Mouse (Mus musculus) ES-E14 (cell line): Measurements from ENCODE around the gene Stum.

Experiments
- HCFC1 ChIP-seq: IDR thresholded peaks from 2 replicates; pipeline ENCODE4 v1.6.1; 2012; ENCODE audit warnings: low read length, inconsistent platforms, borderline replicate concordance; ENCODE audit not compliant: insufficient read depth
- MAFK ChIP-seq: IDR thresholded peaks from 2 replicates; pipeline ENCODE4 v1.6.1; 2014; ENCODE audit warnings: mild to moderate bottlenecking, low read depth, low read length, inconsistent platforms; ENCODE audit not compliant: insufficient read depth
- ZC3H11A ChIP-seq: IDR thresholded peaks from 2 replicates; pipeline ENCODE4 v1.6.1; 2012; ENCODE audit warnings: low read depth, mild to moderate bottlenecking, inconsistent platforms, low read length, borderline replicate concordance
- ZNF384 ChIP-seq: IDR thresholded peaks from 2 replicates; pipeline ENCODE4 v1.6.1; 2012; ENCODE audit warnings: low read depth, low read length, inconsistent platforms

GRCm38 (mm10) chr1:180449641-180450040 lies 33.7 kb downstream of the Stum start:
- TF ChIP-seq ZNF384: no peak
- no peak for TF ChIP-seq MAFK
- TF ChIP-seq ZC3H11A: no peak
- no peak for TF ChIP-seq HCFC1
